Comparison of ENCODE assay signal across 19 mouse cellular contexts in the genomic region with DNA sequence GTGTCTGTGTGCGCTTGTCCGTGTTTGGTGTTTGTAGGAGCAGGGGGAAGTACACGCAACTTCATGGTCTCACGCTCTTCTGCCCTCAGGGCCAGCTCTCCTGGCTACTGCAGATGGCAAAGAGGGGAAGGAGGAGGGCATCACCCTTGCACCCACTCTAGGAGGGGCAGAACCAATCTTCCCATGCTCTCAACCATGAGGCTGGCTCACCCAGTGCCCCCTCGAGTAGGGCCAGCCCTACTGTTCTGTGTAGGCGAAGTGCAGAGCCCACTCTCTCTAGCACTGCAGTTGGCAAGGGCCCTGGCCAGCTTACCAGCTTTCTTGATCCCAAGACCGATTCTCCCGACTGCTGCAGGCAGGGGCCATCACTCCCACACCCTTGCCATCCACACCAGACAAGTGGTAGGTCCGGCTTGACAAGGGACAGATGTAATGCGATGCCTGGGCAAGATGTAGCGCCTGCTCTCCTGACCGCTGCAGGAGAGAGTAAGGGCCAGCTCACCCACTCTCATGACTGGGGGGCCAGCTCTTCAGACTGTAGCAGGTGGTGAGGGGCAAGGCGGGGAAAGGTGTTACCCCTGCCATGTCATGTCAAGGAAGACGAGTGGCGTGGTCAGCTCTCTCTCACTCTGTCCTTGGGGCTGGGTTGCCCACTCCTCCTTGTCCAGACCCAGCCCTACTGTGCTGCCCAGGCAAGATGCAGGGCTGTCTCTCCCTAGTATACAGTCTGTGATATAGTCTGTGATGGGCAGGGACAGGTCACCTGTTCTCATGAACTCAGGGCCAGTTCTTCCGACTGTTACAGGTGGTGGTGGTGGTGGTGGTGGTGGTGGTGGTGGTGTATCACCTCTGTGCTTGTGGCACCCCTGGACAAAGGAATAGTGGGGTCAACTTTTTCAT.
DNase-seq lines count a peak whose midpoint lies in the region; ATAC-seq lines count a peak whose summit lies in the region.
"Had no signal": no experiment of that assay in that cellular context is flagged by ENCODE, and none has a peak within 500 bp of the region (broad histone marks: within the 10 kb centered on the region; RNA-seq: fewer than 3 reads in every experiment).

No protein-coding gene starts in this region.

- no peaks in the 10 kb centered on the region for H3K36me3 ChIP-seq in hindbrain, embryonic 11.5 days (ENCODE audit: control insufficient read depth, insufficient read depth, low read length)
- H3K36me3 ChIP-seq in hindbrain, embryonic 10.5 days, result no peaks in the 10 kb centered on the region
- H3K36me3 ChIP-seq in lung, embryonic 15.5 days, result no peaks in the 10 kb centered on the region
- no peaks in the 10 kb centered on the region for H3K36me3 ChIP-seq in embryonic facial prominence, embryonic 12.5 days
- no peaks in the 10 kb centered on the region for H3K36me3 ChIP-seq in hindbrain, embryonic 14.5 days (replicated peaks; ENCODE audit: control insufficient read depth, insufficient read depth)

- WGBS in hindbrain, embryonic 11.5 days, result 89% methylated on average over 16 of the region's 16 CpGs
- WGBS in hindbrain, embryonic 10.5 days, result 91% methylated on average over 16 of the region's 16 CpGs
- WGBS in lung, embryonic 15.5 days, result 81% methylated on average over 16 of the region's 16 CpGs
- 86% methylated on average over 16 of the region's 16 CpGs for WGBS in embryonic facial prominence, embryonic 12.5 days
- 94% methylated on average over 16 of the region's 16 CpGs for whole genome bisulfite sequencing in hindbrain, embryonic 14.5 days

- no peak overlapping the region for H3K27ac ChIP-seq in hindbrain, embryonic 11.5 days (ENCODE audit: low read depth, low read length)
- no peak overlapping the region for H3K27ac ChIP-seq in hindbrain, embryonic 10.5 days
- no peak overlapping the region for H3K27ac ChIP-seq in lung, embryonic 15.5 days
- no peak overlapping the region for H3K27ac ChIP-seq in embryonic facial prominence, embryonic 12.5 days
- no peak overlapping the region for H3K27ac ChIP-seq in hindbrain, embryonic 14.5 days
- H3K27ac ChIP-seq: heart, adult 2 months; macrophage had no signal

- no peaks in the 10 kb centered on the region for H3K9me3 ChIP-seq in hindbrain, embryonic 11.5 days (ENCODE audit: control insufficient read depth, low read length)
- H3K9me3 ChIP-seq in hindbrain, embryonic 10.5 days, result no peaks in the 10 kb centered on the region
- H3K9me3 ChIP-seq in lung, embryonic 15.5 days, result no peaks in the 10 kb centered on the region
- H3K9me3 ChIP-seq in embryonic facial prominence, embryonic 12.5 days, result no peaks in the 10 kb centered on the region
- H3K9me3 ChIP-seq in hindbrain, embryonic 14.5 days (ENCODE audit: control insufficient read depth, low read length), result no peaks in the 10 kb centered on the region

- no peak overlapping the region for H3K4me3 ChIP-seq in hindbrain, embryonic 11.5 days (ENCODE audit: low read depth, low read length)
- H3K4me3 ChIP-seq in hindbrain, embryonic 10.5 days, result no peak overlapping the region
- no peak overlapping the region for H3K4me3 ChIP-seq in lung, embryonic 15.5 days
- no peak overlapping the region for H3K4me3 ChIP-seq in embryonic facial prominence, embryonic 12.5 days
- no peak overlapping the region for H3K4me3 ChIP-seq in hindbrain, embryonic 14.5 days (replicated peaks; ENCODE audit: low read length)
- H3K4me3 ChIP-seq: heart, adult 2 months had no signal

- H3K9ac ChIP-seq in hindbrain, embryonic 11.5 days (ENCODE audit: low read depth, low read length), result no peak overlapping the region
- H3K9ac ChIP-seq in lung, embryonic 15.5 days, result no peak overlapping the region
- H3K9ac ChIP-seq in embryonic facial prominence, embryonic 12.5 days, result no peak overlapping the region
- H3K9ac ChIP-seq in hindbrain, embryonic 14.5 days, result no peak overlapping the region
- H3K9ac ChIP-seq: liver, postnatal 0 days had no signal

- DNase-seq in hindbrain, embryonic 11.5 days (ENCODE audit: low spot score), result no peak
- DNase-seq in hindbrain, embryonic 10.5 days (ENCODE audit: low spot score), result no peak
- no peak for DNase-seq in lung, postnatal 10 days
- DNase-seq in hindbrain, embryonic 14.5 days (ENCODE audit: low spot score), result no peak
- DNase-seq in cerebellum, adult 8-10 months, result no peak
- no peak for DNase-seq in right cerebral cortex, postnatal 10 days (ENCODE audit: low spot score in 2 of 2)
- DNase-seq: adrenal gland, postnatal 10 days; cerebellum, adult 11-12 months; cerebellum, postnatal 36 days; gastrocnemius, postnatal 10 days; heart, adult 2 months; heart, postnatal 14 days; kidney, postnatal 14 days; layer of hippocampus, adult 9-11 months; liver, postnatal 0 days; right cerebral cortex, adult 18-20 months had no signal

- no peaks in the 10 kb centered on the region for H3K27me3 ChIP-seq in hindbrain, embryonic 11.5 days (ENCODE audit: control insufficient read depth, insufficient read depth, low read length)
- H3K27me3 ChIP-seq in hindbrain, embryonic 10.5 days (ENCODE audit: insufficient read depth, poor library complexity, severe bottlenecking), result no peaks in the 10 kb centered on the region
- no peaks in the 10 kb centered on the region for H3K27me3 ChIP-seq in lung, embryonic 15.5 days
- no peaks in the 10 kb centered on the region for H3K27me3 ChIP-seq in embryonic facial prominence, embryonic 12.5 days
- H3K27me3 ChIP-seq in hindbrain, embryonic 14.5 days (ENCODE audit: control insufficient read depth, insufficient read depth, low read length), result no peaks in the 10 kb centered on the region

- no peak overlapping the region for H3K4me2 ChIP-seq in hindbrain, embryonic 11.5 days (replicated peaks; ENCODE audit: low read depth, low read length)
- H3K4me2 ChIP-seq in lung, embryonic 15.5 days, result no peak overlapping the region
- H3K4me2 ChIP-seq in embryonic facial prominence, embryonic 12.5 days (replicated peaks), result no peak overlapping the region
- H3K4me2 ChIP-seq in hindbrain, embryonic 14.5 days (replicated peaks), result no peak overlapping the region

- H3K4me1 ChIP-seq in hindbrain, embryonic 11.5 days (replicated peaks; ENCODE audit: control insufficient read depth, insufficient read depth, low read length), result no peaks in the 10 kb centered on the region
- no peaks in the 10 kb centered on the region for H3K4me1 ChIP-seq in hindbrain, embryonic 10.5 days (replicated peaks)
- no peaks in the 10 kb centered on the region for H3K4me1 ChIP-seq in lung, embryonic 15.5 days
- H3K4me1 ChIP-seq in embryonic facial prominence, embryonic 12.5 days, result no peaks in the 10 kb centered on the region
- H3K4me1 ChIP-seq in hindbrain, embryonic 14.5 days (replicated peaks; ENCODE audit: control insufficient read depth, insufficient read depth, low read length), result no peaks in the 10 kb centered on the region

- ATAC-seq in hindbrain, embryonic 11.5 days (ENCODE audit: low FRiP score), result peak; percentile 38; the same call in 1 of the 2 replicates
- 0 out of 2 replicates have a peak, but pooled peaks have one; percentile 3 for ATAC-seq in lung, embryonic 15.5 days (ENCODE audit: borderline replicate concordance, extremely low read depth, low FRiP score, low TSS enrichment)
- ATAC-seq in embryonic facial prominence, embryonic 12.5 days (ENCODE audit: insufficient number of reproducible peaks, insufficient read depth, low FRiP score, low TSS enrichment), result peak; percentile 64
- ATAC-seq in hindbrain, embryonic 14.5 days (ENCODE audit: low FRiP score), result 0 out of 2 replicates have a peak, but pooled peaks have one; percentile 14
- ATAC-seq: liver, postnatal 0 days had no signal

Comparison
In these comparisons a context has a peak if more than half of its experiments do, and no peak if none do; other contexts are left out.
1. ATAC-seq: peak in every context shown above with its lines; median percentile 64 in embryonic facial prominence, embryonic 12.5 days; 38 in hindbrain, embryonic 11.5 days; 14 in hindbrain, embryonic 14.5 days; 3 in lung, embryonic 15.5 days.